Mouse (Mus musculus): ENCODE measurements around the gene Celf3. TPM values are rescaled to one million over a fixed set of nuclear protein-coding genes. Genes with fewer than 3 reads are reported as not detected.

The Celf3 gene
- total and polyA plus RNA-seq, 3 experiments, result not detected

DNA sequence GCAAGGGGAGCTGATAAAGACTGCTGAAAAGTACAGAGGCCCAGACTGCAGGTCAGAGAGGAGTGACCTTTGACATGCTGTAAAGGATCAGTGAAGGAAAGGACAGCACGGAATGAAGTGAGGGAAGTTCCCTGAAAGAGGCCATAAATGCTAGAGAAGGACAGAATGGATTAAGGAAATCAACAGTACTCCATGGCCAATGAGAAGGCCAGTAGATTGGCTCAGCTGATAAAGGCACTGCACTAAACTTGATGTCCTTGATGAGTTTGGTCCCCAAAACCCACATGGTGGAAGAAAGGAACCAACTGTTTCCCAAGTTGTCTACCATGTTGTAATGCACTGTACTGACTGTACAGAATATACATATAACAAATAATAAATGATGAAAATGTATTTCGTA is 48.6 kb downstream of the Celf3 start:
- TF ChIP-seq CTCF (IDR thresholded peaks at IDR 0.05; ENCODE audit: low read depth, low read length) (no peak), GATA1 (IDR thresholded peaks at IDR 0.05; ENCODE audit: borderline replicate concordance, low read length) (no peak), TAL1 (conservative IDR thresholded peaks at IDR 0.05; ENCODE audit: low read depth, low read length) (no peak), POLR2AphosphoS5 (IDR thresholded peaks at IDR 0.05; ENCODE audit: insufficient replicate concordance, low read depth, low read length) (no peak), GATA2 (IDR thresholded peaks at IDR 0.05; ENCODE audit: borderline replicate concordance, low read depth, low read length) (no peak)
- ATAC-seq (ENCODE audit: extremely low read depth, insufficient number of reproducible peaks, low FRiP score, poor library complexity, severe bottlenecking) (no peak), DNase-seq (ENCODE audit: low spot score) (no peak)
- Histone ChIP-seq H3K9me3 (replicated peaks) (no peaks in the 10 kb centered on the region), H3K4me1 (ENCODE audit: insufficient read depth, low read depth, low read length) (peaks cover 3% of the 10 kb centered on the region), H3K36me3 (replicated peaks) (peaks cover 69% of the 10 kb centered on the region), H3K4me3 (ENCODE audit: low read depth, low read length) (no peak overlapping the region), H3K27me3 (ENCODE audit: insufficient read depth, low read length) (no peaks in the 10 kb centered on the region)

DNA sequence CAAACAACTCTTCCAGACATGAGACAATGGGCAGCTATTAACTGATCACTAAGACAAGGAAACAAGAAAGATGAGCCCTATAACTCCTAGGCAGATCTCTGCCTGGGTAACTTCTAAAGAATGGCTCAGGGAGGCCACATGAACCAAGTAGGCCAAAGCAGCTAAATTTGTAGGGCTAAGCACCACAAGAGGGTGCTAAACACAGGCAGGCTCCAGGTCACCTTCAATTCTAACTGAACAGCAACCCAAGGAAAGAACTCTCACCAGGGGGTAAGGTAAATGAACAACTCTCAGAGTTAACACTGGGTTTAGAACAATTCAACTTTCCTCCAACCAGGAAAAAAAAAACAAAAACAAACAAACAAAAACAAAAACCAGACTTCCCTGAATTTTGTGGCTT is 55.9 kb downstream of the Celf3 start:
- Histone ChIP-seq H3K36me3 (replicated peaks) (peaks cover 44% of the 10 kb centered on the region), H3K27me3 (ENCODE audit: insufficient read depth, low read length) (no peaks in the 10 kb centered on the region), H3K4me3 (ENCODE audit: low read depth, low read length) (no peak overlapping the region), H3K4me1 (ENCODE audit: insufficient read depth, low read depth, low read length) (peaks cover 28% of the 10 kb centered on the region), H3K9me3 (replicated peaks) (no peaks in the 10 kb centered on the region)
- no peak for DNase-seq (ENCODE audit: low spot score)
- no peak for TF ChIP-seq CTCF (IDR thresholded peaks at IDR 0.05; ENCODE audit: low read depth, low read length)
- no peak for TF ChIP-seq GATA1 (IDR thresholded peaks at IDR 0.05; ENCODE audit: borderline replicate concordance, low read length)
- no peak for TF ChIP-seq TAL1 (conservative IDR thresholded peaks at IDR 0.05; ENCODE audit: low read depth, low read length)
- no peak for TF ChIP-seq GATA2 (IDR thresholded peaks at IDR 0.05; ENCODE audit: borderline replicate concordance, low read depth, low read length)
- TF ChIP-seq POLR2AphosphoS5 (IDR thresholded peaks at IDR 0.05; ENCODE audit: insufficient replicate concordance, low read depth, low read length), result no peak
- 0 out of 2 replicates have a peak, but pooled peaks have one; percentile 23 for ATAC-seq (ENCODE audit: extremely low read depth, insufficient number of reproducible peaks, low FRiP score, poor library complexity, severe bottlenecking)

DNA sequence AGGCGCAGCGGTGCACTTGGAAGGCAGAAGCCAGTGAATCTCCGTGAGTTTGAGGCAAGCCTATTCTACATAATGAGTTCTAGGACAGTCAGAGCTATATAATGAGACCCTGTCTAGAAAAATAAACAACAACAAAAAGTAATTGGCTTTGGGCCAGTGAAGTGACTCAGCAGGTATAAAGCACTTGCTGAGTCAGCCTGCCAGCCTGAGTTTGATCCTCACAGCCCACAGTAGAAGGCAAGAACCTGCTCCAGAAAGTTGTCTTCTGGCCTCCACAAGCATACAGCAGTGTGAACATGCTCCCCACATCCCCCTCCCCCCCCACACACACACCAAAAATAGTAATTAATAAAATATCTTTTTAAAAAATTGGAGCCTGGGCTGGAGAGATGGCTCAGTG is 59.1 kb downstream of the Celf3 start:
- no peaks in the 10 kb centered on the region for H3K9me3 ChIP-seq (replicated peaks)
- no peak for TF ChIP-seq POLR2AphosphoS5 (IDR thresholded peaks at IDR 0.05; ENCODE audit: insufficient replicate concordance, low read depth, low read length)
- no peak for TF ChIP-seq CTCF (IDR thresholded peaks at IDR 0.05; ENCODE audit: low read depth, low read length)
- no peak for TF ChIP-seq GATA1 (IDR thresholded peaks at IDR 0.05; ENCODE audit: borderline replicate concordance, low read length)
- TF ChIP-seq GATA2 (IDR thresholded peaks at IDR 0.05; ENCODE audit: borderline replicate concordance, low read depth, low read length), result no peak
- no peak for TF ChIP-seq TAL1 (conservative IDR thresholded peaks at IDR 0.05; ENCODE audit: low read depth, low read length)
- H3K36me3 ChIP-seq (replicated peaks), result peaks cover 41% of the 10 kb centered on the region
- H3K4me1 ChIP-seq (ENCODE audit: insufficient read depth, low read depth, low read length), result peaks cover 21% of the 10 kb centered on the region
- DNase-seq (ENCODE audit: low spot score) (no peak), ATAC-seq (ENCODE audit: extremely low read depth, insufficient number of reproducible peaks, low FRiP score, poor library complexity, severe bottlenecking) (no peak; the same call in 1 of the 2 replicates)
- H3K27me3 ChIP-seq (ENCODE audit: insufficient read depth, low read length), result no peaks in the 10 kb centered on the region
- H3K4me3 ChIP-seq (ENCODE audit: low read depth, low read length), result no peak overlapping the region

Other genes starting within 250 kb of the Celf3 start
- not detected in 2 replicates for gene Gm4778, start 214.3 kb upstream of the Celf3 start, total RNA-seq (2014; fragmentation: Nextera tagmentation)
- gene Gm4778, start 214.3 kb upstream of the Celf3 start, total RNA-seq (2017), result not detected in 2 replicates
- not detected in 2 replicates for gene Gm4778, start 214.3 kb upstream of the Celf3 start, polyA plus RNA-seq (2012)
- 12.5 and 13.2 TPM in 2 replicates for gene Them4, start 168.2 kb upstream of the Celf3 start, total RNA-seq (2014; fragmentation: Nextera tagmentation)
- 7.6 and 7.7 TPM in 2 replicates for gene Them4, start 168.2 kb upstream of the Celf3 start, total RNA-seq (2017)
- 0.44 and 1.3 TPM in 2 replicates for gene Them4, start 168.2 kb upstream of the Celf3 start, polyA plus RNA-seq (2012)
- gene Them5, start 136.2 kb upstream of the Celf3 start, total RNA-seq (2014; fragmentation: Nextera tagmentation), result not detected in 2 replicates
- gene Them5, start 136.2 kb upstream of the Celf3 start, total RNA-seq (2017), result 0.11 and 0.12 TPM in 2 replicates
- not detected in 2 replicates for gene Them5, start 136.2 kb upstream of the Celf3 start, polyA plus RNA-seq (2012)
- gene C2cd4d, start 115.9 kb upstream of the Celf3 start, total RNA-seq (2014; fragmentation: Nextera tagmentation), result not detected in 2 replicates
- 0.11 TPM in 1 of 2 replicates, not detected in the other for gene C2cd4d, start 115.9 kb upstream of the Celf3 start, total RNA-seq (2017)
- gene C2cd4d, start 115.9 kb upstream of the Celf3 start, polyA plus RNA-seq (2012), result not detected in 2 replicates
- not detected in 2 replicates for gene Rorc, start 105.5 kb upstream of the Celf3 start, total RNA-seq (2014; fragmentation: Nextera tagmentation)
- 0.12 TPM in 1 of 2 replicates, not detected in the other for gene Rorc, start 105.5 kb upstream of the Celf3 start, total RNA-seq (2017)
- gene Rorc, start 105.5 kb upstream of the Celf3 start, polyA plus RNA-seq (2012), result not detected in 2 replicates
- gene Lingo4, start 79.8 kb upstream of the Celf3 start, total RNA-seq (2014; fragmentation: Nextera tagmentation), result not detected in 2 replicates
- gene Lingo4, start 79.8 kb upstream of the Celf3 start, total RNA-seq (2017), result 0.05 and 0.06 TPM in 2 replicates
- not detected in 2 replicates for gene Lingo4, start 79.8 kb upstream of the Celf3 start, polyA plus RNA-seq (2012)
- not detected in 2 replicates for gene Tdrkh, start 65.0 kb upstream of the Celf3 start, total RNA-seq (2014; fragmentation: Nextera tagmentation)
- 0.12 and 0.22 TPM in 2 replicates for gene Tdrkh, start 65.0 kb upstream of the Celf3 start, total RNA-seq (2017)
- not detected in 2 replicates for gene Tdrkh, start 65.0 kb upstream of the Celf3 start, polyA plus RNA-seq (2012)
- 62.2 and 67.1 TPM in 2 replicates for gene Mrpl9, start 35.0 kb upstream of the Celf3 start, total RNA-seq (2014; fragmentation: Nextera tagmentation)
- 105 and 108 TPM in 2 replicates for gene Mrpl9, start 35.0 kb upstream of the Celf3 start, total RNA-seq (2017)
- gene Mrpl9, start 35.0 kb upstream of the Celf3 start, polyA plus RNA-seq (2012), result 89.5 and 105 TPM in 2 replicates
- not detected in 2 replicates for gene Oaz3, start 34.4 kb upstream of the Celf3 start, total RNA-seq (2014; fragmentation: Nextera tagmentation)
- gene Oaz3, start 34.4 kb upstream of the Celf3 start, total RNA-seq (2017), result 0.17 and 0.49 TPM in 2 replicates
- gene Oaz3, start 34.4 kb upstream of the Celf3 start, polyA plus RNA-seq (2012), result not detected in 2 replicates
- not detected in 2 replicates for gene Riiad1, start 2.0 kb downstream of the Celf3 start, total RNA-seq (2014; fragmentation: Nextera tagmentation)
- not detected in 2 replicates for gene Riiad1, start 2.0 kb downstream of the Celf3 start, total RNA-seq (2017)
- not detected in 2 replicates for gene Riiad1, start 2.0 kb downstream of the Celf3 start, polyA plus RNA-seq (2012)
- 38.8 and 42.0 TPM in 2 replicates for gene Snx27, start 104.4 kb downstream of the Celf3 start, total RNA-seq (2014; fragmentation: Nextera tagmentation)
- gene Snx27, start 104.4 kb downstream of the Celf3 start, total RNA-seq (2017), result 23.2 and 26.9 TPM in 2 replicates
- 10.5 and 10.9 TPM in 2 replicates for gene Snx27, start 104.4 kb downstream of the Celf3 start, polyA plus RNA-seq (2012)
- not detected in 2 replicates for gene Gm10972, start 164.8 kb downstream of the Celf3 start, total RNA-seq (2014; fragmentation: Nextera tagmentation)
- not detected in 2 replicates for gene Gm10972, start 164.8 kb downstream of the Celf3 start, total RNA-seq (2017)
- gene Gm10972, start 164.8 kb downstream of the Celf3 start, polyA plus RNA-seq (2012), result not detected in 2 replicates
- 6.1 and 6.8 TPM in 2 replicates for gene Tuft1, start 180.6 kb downstream of the Celf3 start, total RNA-seq (2014; fragmentation: Nextera tagmentation)
- 14.7 and 15.7 TPM in 2 replicates for gene Tuft1, start 180.6 kb downstream of the Celf3 start, total RNA-seq (2017)
- gene Tuft1, start 180.6 kb downstream of the Celf3 start, polyA plus RNA-seq (2012), result 4.1 and 4.5 TPM in 2 replicates
- 7.9 and 11.2 TPM in 2 replicates for gene Selenbp2, start 215.3 kb downstream of the Celf3 start, total RNA-seq (2014; fragmentation: Nextera tagmentation)
- gene Selenbp2, start 215.3 kb downstream of the Celf3 start, total RNA-seq (2017), result 41.5 and 58.9 TPM in 2 replicates
- gene Selenbp2, start 215.3 kb downstream of the Celf3 start, polyA plus RNA-seq (2012), result 3.2 and 3.5 TPM in 2 replicates

All from G1E (cell line).